Mouse (Mus musculus) embryonic fibroblast, embryonic 13.5 days (primary cell): ENCODE measurements around the gene Pam16.

ENCODE experiments used
- CTCF ChIP-seq: IDR thresholded peaks from 2 replicates; pipeline ENCODE4 v1.5.1; 2011; ENCODE audit warnings: mild to moderate bottlenecking, control low read depth, low read length, moderate library complexity, borderline replicate concordance; ENCODE audit not compliant: insufficient read depth
- POLR2A ChIP-seq: IDR thresholded peaks from 2 replicates; pipeline ENCODE4 v1.6.1; 2011; ENCODE audit warnings: low read depth, mild to moderate bottlenecking, control low read depth, low read length, moderate library complexity

- TF ChIP-seq POLR2A (no peak), CTCF (no peak)
Observed at GRCm38 (mm10) chr16:4598041-4598440, 26.7 kb downstream of the Pam16 start.
